Mouse (Mus musculus): ENCODE results near the gene Srsf9.

- peak; percentile 30; the same call in 1 of the 2 replicates for TF ChIP-seq CTCF (IDR thresholded peaks at IDR 0.05; ENCODE audit: low read depth)
- peak; percentile 28; the same call in 1 of the 2 replicates for TF ChIP-seq EP300 (IDR thresholded peaks at IDR 0.05; ENCODE audit: low read depth)
Measured at GRCm38 (mm10) chr5:115300792-115301614, 26.0 kb upstream of the Srsf9 start, which contains the start of gene Dynll1.
